In the genomic region with DNA sequence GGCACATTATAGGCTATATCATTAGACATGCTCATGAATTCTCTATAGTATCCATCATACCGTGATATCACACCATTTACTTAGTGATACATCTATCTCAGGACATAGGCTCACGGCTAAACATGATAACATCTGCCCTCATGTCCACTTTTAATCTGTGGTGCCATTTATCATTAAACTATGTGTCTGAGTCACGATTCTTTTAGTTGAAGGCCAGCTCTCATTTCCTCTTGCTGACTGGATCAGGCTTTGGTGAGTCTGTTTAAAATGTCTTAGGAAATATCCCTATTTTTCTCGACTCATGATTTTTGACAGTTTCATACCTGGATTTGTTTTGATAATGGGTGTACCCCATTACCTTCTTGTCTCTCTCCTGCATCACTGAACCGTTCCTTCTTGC, we compare ENCODE assay signal across 8 mouse cellular contexts. TPM values are rescaled to one million over a fixed set of nuclear protein-coding genes. Genes with fewer than 3 reads are reported as not detected.
DNase-seq lines count a peak whose midpoint lies in the region; ATAC-seq and TF ChIP-seq lines count a peak whose summit lies in the region.

A gene (plus strand): TSS at position 205 of the 400 bp plus-strand sequence.

- H3K4me3 ChIP-seq in left cerebral cortex, adult 2 months: no peak within 1 kb of the TSS
- H3K4me3 ChIP-seq in embryonic facial prominence, embryonic 11.5 days (ENCODE audit: low read depth, low read length): no peak within 1 kb of the TSS
- H3K4me3 ChIP-seq in heart, embryonic 15.5 days: no peak within 1 kb of the TSS
- no peak within 1 kb of the TSS for H3K4me3 ChIP-seq in neural tube, embryonic 14.5 days (ENCODE audit: low read depth, low read length)

- 86% methylated on average over 5 of the region's 5 CpGs for WGBS in embryonic facial prominence, embryonic 11.5 days
- WGBS in heart, embryonic 15.5 days: 64% methylated on average over 5 of the region's 5 CpGs
- WGBS in neural tube, embryonic 14.5 days: 87% methylated on average over 5 of the region's 5 CpGs

- DNase-seq in left cerebral cortex, adult 2 months (ENCODE audit: extremely low spot score in 1 of 2, low spot score in 2 of 2): no peak
- no peak for DNase-seq in left cerebral cortex, adult 9 months (ENCODE audit: low spot score in 2 of 2)
- no peak for DNase-seq in embryonic facial prominence, embryonic 11.5 days (ENCODE audit: low spot score)
- no peak for DNase-seq in left cerebral cortex, postnatal 36 days (ENCODE audit: low spot score in 2 of 2)
- DNase-seq in frontal cortex, postnatal 25 days (ENCODE audit: low spot score in 2 of 2): no peak

- TF ChIP-seq CTCF in left cerebral cortex, adult 2 months (IDR thresholded peaks at IDR 0.05): no peak

- H3K9me3 ChIP-seq in embryonic facial prominence, embryonic 11.5 days (replicated peaks; ENCODE audit: control insufficient read depth, low read length): no peaks in the 10 kb centered on the region
- H3K9me3 ChIP-seq in heart, embryonic 15.5 days (replicated peaks): no peaks in the 10 kb centered on the region
- no peaks in the 10 kb centered on the region for H3K9me3 ChIP-seq in neural tube, embryonic 14.5 days (ENCODE audit: control insufficient read depth, low read length)

- H3K36me3 ChIP-seq in embryonic facial prominence, embryonic 11.5 days (replicated peaks; ENCODE audit: control insufficient read depth, insufficient read depth, low read depth, low read length): no peaks in the 10 kb centered on the region
- no peaks in the 10 kb centered on the region for H3K36me3 ChIP-seq in heart, embryonic 15.5 days
- no peaks in the 10 kb centered on the region for H3K36me3 ChIP-seq in neural tube, embryonic 14.5 days (ENCODE audit: control insufficient read depth, insufficient read depth, low read length)

- no peak within 1 kb of the TSS for H3K27ac ChIP-seq in left cerebral cortex, adult 2 months
- no peak within 1 kb of the TSS for H3K27ac ChIP-seq in embryonic facial prominence, embryonic 11.5 days (replicated peaks; ENCODE audit: low read depth, low read length)
- H3K27ac ChIP-seq in heart, embryonic 15.5 days: peak within 1 kb of the TSS; percentile 67
- H3K27ac ChIP-seq in neural tube, embryonic 14.5 days (ENCODE audit: low read depth, low read length): no peak within 1 kb of the TSS

- intact Hi-C loops in left cerebral cortex, adult 2 months (cut with DNase I): no loop called here
- intact Hi-C loops in left cerebral cortex, postnatal 36 days (cut with DNase I): no loop called here

- no peaks in the 10 kb centered on the region for H3K27me3 ChIP-seq in embryonic facial prominence, embryonic 11.5 days (ENCODE audit: control insufficient read depth, insufficient read depth, low read length)
- H3K27me3 ChIP-seq in heart, embryonic 15.5 days: no peaks in the 10 kb centered on the region
- H3K27me3 ChIP-seq in neural tube, embryonic 14.5 days (ENCODE audit: control insufficient read depth, insufficient read depth, low read length): no peaks in the 10 kb centered on the region; the same call in 1 of the 2 replicates

- ATAC-seq in embryonic facial prominence, embryonic 11.5 days (replicated peaks; ENCODE audit: insufficient number of reproducible peaks, low FRiP score, low TSS enrichment, low read depth): no peak
- no peak for ATAC-seq in heart, embryonic 15.5 days (replicated peaks; ENCODE audit: insufficient number of reproducible peaks, insufficient read depth, low FRiP score, low read depth)
- no peak for ATAC-seq in neural tube, embryonic 14.5 days (ENCODE audit: low read depth)
- no peak for ATAC-seq in cerebellum, adult (ENCODE audit: insufficient number of reproducible peaks, low FRiP score, low TSS enrichment)

- H3K4me1 ChIP-seq in embryonic facial prominence, embryonic 11.5 days (ENCODE audit: control insufficient read depth, insufficient read depth, low read length): no peaks in the 10 kb centered on the region
- H3K4me1 ChIP-seq in heart, embryonic 15.5 days (replicated peaks): peaks cover 20% of the 10 kb centered on the region
- peaks cover 10% of the 10 kb centered on the region; the same call in 1 of the 2 replicates for H3K4me1 ChIP-seq in neural tube, embryonic 14.5 days (ENCODE audit: control insufficient read depth, insufficient read depth, low read length)

- H3K4me2 ChIP-seq in embryonic facial prominence, embryonic 11.5 days (ENCODE audit: low read depth, low read length): no peak within 1 kb of the TSS
- no peak within 1 kb of the TSS for H3K4me2 ChIP-seq in heart, embryonic 15.5 days
- no peak within 1 kb of the TSS for H3K4me2 ChIP-seq in neural tube, embryonic 14.5 days (ENCODE audit: low read depth, low read length)

- H3K9ac ChIP-seq in embryonic facial prominence, embryonic 11.5 days (replicated peaks; ENCODE audit: low read length): no peak within 1 kb of the TSS
- H3K9ac ChIP-seq in heart, embryonic 15.5 days: no peak within 1 kb of the TSS
- H3K9ac ChIP-seq in neural tube, embryonic 14.5 days (replicated peaks; ENCODE audit: low read depth, low read length): no peak within 1 kb of the TSS

RNA-seq across cellular contexts. Expression of the gene that starts here (rescaled TPM):
- total RNA-seq in left cerebral cortex, adult 2 months (2021): 10 to 100 TPM; 45.1 to 47.4 TPM
- 29.9 and 36.5 TPM in 2 replicates for polyA plus RNA-seq in embryonic facial prominence, embryonic 11.5 days (2014; fragmentation: Nextera tagmentation; extraction: Ambion mirVana)
- polyA plus RNA-seq in heart, embryonic 15.5 days (2015; fragmentation: Nextera tagmentation; extraction: Ambion mirVana): 35.3 and 42.4 TPM in 2 replicates
- total RNA-seq in left cerebral cortex, postnatal 36 days (2021): 10 to 100 TPM; 36.7 to 41.2 TPM
- polyA plus RNA-seq in neural tube, embryonic 14.5 days (2014; fragmentation: Nextera tagmentation; extraction: Ambion mirVana): 38.2 and 40.6 TPM in 2 replicates
